Mouse (Mus musculus): Measurements from ENCODE around the gene Usf1. TPM values are rescaled to one million over a fixed set of nuclear protein-coding genes. Genes with fewer than 3 reads are reported as not detected.
A peak's percentile ranks its signal among the peaks of the same experiment; 100 is the strongest.

Usf1 gene
- polyA plus RNA-seq, 1 experiment from 2014 or later, result 150 TPM

DNA sequence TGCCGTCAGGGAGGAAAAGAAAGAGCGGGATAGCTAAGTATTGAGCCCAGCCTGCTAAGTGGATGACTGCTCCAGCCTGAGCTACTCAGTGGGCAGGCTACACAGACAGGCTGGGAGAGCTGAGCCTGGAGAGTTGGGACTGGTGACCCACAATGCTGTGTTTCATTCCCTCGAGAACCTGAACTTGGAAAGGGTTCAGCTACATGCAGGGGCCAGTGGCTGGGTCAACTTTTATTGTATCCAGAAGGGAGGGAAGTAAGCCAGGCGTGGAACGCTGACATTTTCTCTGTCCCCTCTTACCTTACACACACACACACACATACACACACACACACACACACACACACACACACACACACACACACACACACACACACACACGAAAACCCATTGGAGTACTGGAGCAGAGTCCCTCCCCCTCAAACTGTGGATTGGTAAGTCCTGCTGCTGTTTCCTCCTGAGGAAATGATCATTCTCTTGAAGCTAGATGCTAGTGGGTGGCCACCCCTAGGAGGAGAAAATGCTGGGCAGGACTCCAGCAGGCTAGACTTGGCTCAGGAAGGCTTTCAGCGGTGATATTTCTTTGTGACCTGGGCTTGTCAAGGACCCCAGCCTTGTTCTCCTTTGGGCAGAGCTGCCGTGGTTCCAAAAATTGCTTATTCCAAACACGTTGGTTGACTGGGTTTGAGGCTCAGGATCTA lies 29.1 kb downstream of the Usf1 start:
- Histone ChIP-seq H3K9ac (ENCODE audit: low read depth, low read length) (no peak overlapping the region), H3K27ac (ENCODE audit: low read depth, low read length) (no peak overlapping the region), H3K9me3 (ENCODE audit: control insufficient read depth, low read length) (peaks cover 3% of the 10 kb centered on the region), H3K4me3 (ENCODE audit: low read length) (no peak overlapping the region), H3K36me3 (ENCODE audit: control insufficient read depth, insufficient read depth, low read length) (no peaks in the 10 kb centered on the region), H3K4me2 (ENCODE audit: low read length) (no peak overlapping the region), H3K27me3 (replicated peaks; ENCODE audit: control insufficient read depth, insufficient read depth, low read length) (peaks cover 20% of the 10 kb centered on the region), H3K4me1 (ENCODE audit: control insufficient read depth, insufficient read depth, low read depth, low read length) (peaks cover 7% of the 10 kb centered on the region; the same call in 1 of the 2 replicates)
- WGBS, result 48% methylated on average over 8 of the region's 9 CpGs
- ATAC-seq, result peak; percentile 49

- peaks cover 16% of the 10 kb centered on the region for H3K27me3 ChIP-seq (replicated peaks; ENCODE audit: control insufficient read depth, insufficient read depth, low read length)
- H3K4me2 ChIP-seq (ENCODE audit: low read length), result no peak overlapping the region
- no peak overlapping the region for H3K27ac ChIP-seq (ENCODE audit: low read depth, low read length)
- H3K9ac ChIP-seq (ENCODE audit: low read depth, low read length), result no peak overlapping the region
- 68% methylated on average over 7 of the region's 7 CpGs for whole genome bisulfite sequencing
- H3K4me3 ChIP-seq (ENCODE audit: low read length), result no peak overlapping the region
- ATAC-seq, result no peak
- no peaks in the 10 kb centered on the region for H3K36me3 ChIP-seq (ENCODE audit: control insufficient read depth, insufficient read depth, low read length)
- peaks cover 7% of the 10 kb centered on the region; the same call in 1 of the 2 replicates for H3K4me1 ChIP-seq (ENCODE audit: control insufficient read depth, insufficient read depth, low read depth, low read length)
- peaks cover 3% of the 10 kb centered on the region for H3K9me3 ChIP-seq (ENCODE audit: control insufficient read depth, low read length)
These were observed 30.6 kb downstream of the Usf1 start for GRCm38 (mm10) chr1:171441466-171442412.

DNA sequence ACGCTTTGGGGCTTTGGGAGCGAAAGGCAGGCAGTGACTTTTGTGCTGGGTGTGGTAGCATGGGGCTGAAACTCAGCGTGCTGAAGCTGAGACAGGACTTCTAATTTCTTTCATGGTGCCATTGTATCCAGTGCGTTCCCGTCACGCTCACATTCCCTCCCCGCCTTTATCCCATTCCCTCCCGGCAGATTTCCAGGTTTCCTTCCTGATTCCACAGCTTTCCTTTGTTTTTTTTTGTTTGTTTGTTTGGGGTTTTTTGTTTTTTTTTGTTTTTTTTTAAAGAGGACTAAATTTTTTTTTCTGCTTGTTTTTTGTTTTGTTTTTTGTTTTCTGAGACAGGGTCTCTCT lies 31.3 kb downstream of the Usf1 start:
- no peak overlapping the region for H3K27ac ChIP-seq (ENCODE audit: low read depth, low read length)
- H3K4me2 ChIP-seq (ENCODE audit: low read length), result no peak overlapping the region
- peaks cover 3% of the 10 kb centered on the region for H3K9me3 ChIP-seq (ENCODE audit: control insufficient read depth, low read length)
- peaks cover 10% of the 10 kb centered on the region for H3K27me3 ChIP-seq (replicated peaks; ENCODE audit: control insufficient read depth, insufficient read depth, low read length)
- H3K4me1 ChIP-seq (ENCODE audit: control insufficient read depth, insufficient read depth, low read depth, low read length), result peaks cover 4% of the 10 kb centered on the region; the same call in 1 of the 2 replicates
- no peaks in the 10 kb centered on the region for H3K36me3 ChIP-seq (ENCODE audit: control insufficient read depth, insufficient read depth, low read length)
- no peak for ATAC-seq
- H3K9ac ChIP-seq (ENCODE audit: low read depth, low read length), result no peak overlapping the region
- WGBS, result 53% methylated on average over 8 of the region's 8 CpGs
- H3K4me3 ChIP-seq (ENCODE audit: low read length), result no peak overlapping the region

DNA sequence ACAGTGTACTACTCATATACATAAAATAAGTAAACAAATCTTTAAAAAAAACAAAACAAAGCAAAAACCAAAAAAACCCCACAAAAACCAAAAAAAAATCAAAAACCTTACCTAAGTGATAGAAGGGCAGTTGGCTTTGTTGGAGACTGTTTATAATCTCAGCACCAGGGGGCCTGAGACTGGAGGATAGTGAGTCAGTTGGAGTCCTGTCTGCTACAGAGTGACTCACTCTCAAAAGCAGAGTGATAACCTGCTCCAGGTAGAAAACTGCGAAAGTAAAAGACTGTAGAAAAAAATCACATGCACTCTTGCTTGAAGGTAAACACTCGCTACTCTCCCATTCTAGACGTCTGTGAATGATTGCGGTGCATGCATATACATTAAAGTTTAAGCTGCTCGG lies 33.9 kb downstream of the Usf1 start:
- Histone ChIP-seq H3K9me3 (ENCODE audit: control insufficient read depth, low read length) (peaks cover 3% of the 10 kb centered on the region), H3K9ac (ENCODE audit: low read depth, low read length) (no peak overlapping the region), H3K27me3 (replicated peaks; ENCODE audit: control insufficient read depth, insufficient read depth, low read length) (no peaks in the 10 kb centered on the region), H3K36me3 (ENCODE audit: control insufficient read depth, insufficient read depth, low read length) (no peaks in the 10 kb centered on the region), H3K4me3 (ENCODE audit: low read length) (no peak overlapping the region), H3K4me1 (ENCODE audit: control insufficient read depth, insufficient read depth, low read depth, low read length) (no peaks in the 10 kb centered on the region; the same call in 1 of the 2 replicates), H3K4me2 (ENCODE audit: low read length) (no peak overlapping the region), H3K27ac (ENCODE audit: low read depth, low read length) (no peak overlapping the region)
- no peak for ATAC-seq
- WGBS, result 91% methylated on average over 5 of the region's 5 CpGs

GRCm38 (mm10) chr1:171446854-171447253 lies 35.7 kb downstream of the Usf1 start:
- H3K9ac ChIP-seq (ENCODE audit: low read depth, low read length), result no peak overlapping the region
- H3K27me3 ChIP-seq (replicated peaks; ENCODE audit: control insufficient read depth, insufficient read depth, low read length), result no peaks in the 10 kb centered on the region
- H3K27ac ChIP-seq (ENCODE audit: low read depth, low read length), result no peak overlapping the region
- no peaks in the 10 kb centered on the region for H3K36me3 ChIP-seq (ENCODE audit: control insufficient read depth, insufficient read depth, low read length)
- peaks cover 3% of the 10 kb centered on the region for H3K9me3 ChIP-seq (ENCODE audit: control insufficient read depth, low read length)
- H3K4me3 ChIP-seq (ENCODE audit: low read length), result no peak overlapping the region
- no peak overlapping the region for H3K4me2 ChIP-seq (ENCODE audit: low read length)
- ATAC-seq, result no peak
- 85% methylated on average over 7 of the region's 7 CpGs for WGBS
- H3K4me1 ChIP-seq (ENCODE audit: control insufficient read depth, insufficient read depth, low read depth, low read length), result no peaks in the 10 kb centered on the region

- no peaks in the 10 kb centered on the region for H3K36me3 ChIP-seq (ENCODE audit: control insufficient read depth, insufficient read depth, low read length)
- H3K4me3 ChIP-seq (ENCODE audit: low read length), result no peak overlapping the region
- H3K4me1 ChIP-seq (ENCODE audit: control insufficient read depth, insufficient read depth, low read depth, low read length), result no peaks in the 10 kb centered on the region
- H3K27me3 ChIP-seq (replicated peaks; ENCODE audit: control insufficient read depth, insufficient read depth, low read length), result no peaks in the 10 kb centered on the region
- no peak for ATAC-seq
- H3K27ac ChIP-seq (ENCODE audit: low read depth, low read length), result no peak overlapping the region
- H3K4me2 ChIP-seq (ENCODE audit: low read length), result no peak overlapping the region
- peaks cover 3% of the 10 kb centered on the region for H3K9me3 ChIP-seq (ENCODE audit: control insufficient read depth, low read length)
- 76% methylated on average over 10 of the region's 10 CpGs for WGBS
- no peak overlapping the region for H3K9ac ChIP-seq (ENCODE audit: low read depth, low read length)
These were observed 36.6 kb downstream of the Usf1 start for GRCm38 (mm10) chr1:171447692-171448091.

GRCm38 (mm10) chr1:171450062-171450461 lies 38.9 kb downstream of the Usf1 start:
- ATAC-seq, result no peak
- no peak overlapping the region for H3K9ac ChIP-seq (ENCODE audit: low read depth, low read length)

GRCm38 (mm10) chr1:171451001-171451400 lies 39.9 kb downstream of the Usf1 start:
- no peak overlapping the region for H3K4me3 ChIP-seq (ENCODE audit: low read length)
- ATAC-seq, result no peak
- 85% methylated on average over 10 of the region's 10 CpGs for WGBS

More at GRCm38 (mm10) chr1:171450062-171450461, 38.9 kb downstream of the Usf1 start:
- WGBS, result 86% methylated on average over 11 of the region's 11 CpGs
- H3K9me3 ChIP-seq (ENCODE audit: control insufficient read depth, low read length), result no peaks in the 10 kb centered on the region
- H3K27me3 ChIP-seq (replicated peaks; ENCODE audit: control insufficient read depth, insufficient read depth, low read length), result no peaks in the 10 kb centered on the region
- H3K4me1 ChIP-seq (ENCODE audit: control insufficient read depth, insufficient read depth, low read depth, low read length), result no peaks in the 10 kb centered on the region
- no peak overlapping the region for H3K4me3 ChIP-seq (ENCODE audit: low read length)
- H3K27ac ChIP-seq (ENCODE audit: low read depth, low read length), result no peak overlapping the region
- no peaks in the 10 kb centered on the region for H3K36me3 ChIP-seq (ENCODE audit: control insufficient read depth, insufficient read depth, low read length)
- no peak overlapping the region for H3K4me2 ChIP-seq (ENCODE audit: low read length)

DNA sequence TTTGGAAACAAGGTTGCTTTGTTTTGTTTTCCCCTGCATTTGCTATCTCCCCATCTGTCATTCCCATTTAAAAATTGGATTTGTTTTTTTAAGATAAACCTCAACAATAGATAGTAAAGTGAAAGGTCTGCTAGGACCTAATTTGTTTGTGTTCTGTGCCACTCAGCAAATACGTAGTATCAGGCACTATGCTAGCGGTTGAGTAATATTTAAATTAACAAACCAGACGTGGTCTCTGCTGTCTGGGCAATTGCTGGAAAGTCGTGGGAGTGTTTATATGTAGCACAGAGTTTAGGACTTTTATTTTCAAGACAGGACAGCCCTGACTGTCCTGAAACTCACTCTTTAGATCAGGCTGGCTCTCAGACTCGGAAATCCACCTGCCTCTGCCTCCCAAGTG lies 41.4 kb downstream of the Usf1 start:
- Histone ChIP-seq H3K4me1 (ENCODE audit: control insufficient read depth, insufficient read depth, low read depth, low read length) (no peaks in the 10 kb centered on the region), H3K27ac (ENCODE audit: low read depth, low read length) (no peak overlapping the region), H3K27me3 (replicated peaks; ENCODE audit: control insufficient read depth, insufficient read depth, low read length) (no peaks in the 10 kb centered on the region), H3K9me3 (ENCODE audit: control insufficient read depth, low read length) (no peaks in the 10 kb centered on the region), H3K9ac (ENCODE audit: low read depth, low read length) (no peak overlapping the region), H3K36me3 (ENCODE audit: control insufficient read depth, insufficient read depth, low read length) (no peaks in the 10 kb centered on the region), H3K4me2 (ENCODE audit: low read length) (no peak overlapping the region), H3K4me3 (ENCODE audit: low read length) (no peak overlapping the region)
- ATAC-seq, result no peak
- WGBS, result 75% methylated on average over 5 of the region's 5 CpGs

More at GRCm38 (mm10) chr1:171451001-171451400, 39.9 kb downstream of the Usf1 start:
- Histone ChIP-seq H3K9me3 (ENCODE audit: control insufficient read depth, low read length) (no peaks in the 10 kb centered on the region), H3K36me3 (ENCODE audit: control insufficient read depth, insufficient read depth, low read length) (no peaks in the 10 kb centered on the region), H3K9ac (ENCODE audit: low read depth, low read length) (no peak overlapping the region), H3K27me3 (replicated peaks; ENCODE audit: control insufficient read depth, insufficient read depth, low read length) (no peaks in the 10 kb centered on the region), H3K4me2 (ENCODE audit: low read length) (no peak overlapping the region), H3K27ac (ENCODE audit: low read depth, low read length) (no peak overlapping the region), H3K4me1 (ENCODE audit: control insufficient read depth, insufficient read depth, low read depth, low read length) (no peaks in the 10 kb centered on the region)

All from hindbrain, embryonic 16.5 days (tissue).